Mouse (Mus musculus) stomach, embryonic 16.5 days (tissue): ENCODE measurements around the gene Poc1b. TPM values are rescaled to one million over a fixed set of nuclear protein-coding genes. Genes with fewer than 3 reads are reported as not detected.

ENCODE experiments used
- ATAC-seq: fragments of 200-750 bp; cut with Nextera tagmentation; 2 replicates; pipeline ENCODE4 v1.8.0; 2017; ENCODE audit warnings: moderate number of reproducible peaks, moderate TSS enrichment; ENCODE audit not compliant: insufficient read depth, low FRiP score
- H3K27ac ChIP-seq: fragments of 300-500 bp; sonication (generic); 2 replicates; pipeline ENCODE4 v1.5.1; 2014; ENCODE audit warnings: low read length
- H3K27me3 ChIP-seq: fragments of 300-500 bp; sonication (generic); 2 replicates; pipeline ENCODE4 v1.6.1; 2014; ENCODE audit warnings: low read length, control low read depth, mixed read lengths; ENCODE audit not compliant: control insufficient read depth, insufficient read depth
- H3K36me3 ChIP-seq: fragments of 300-500 bp; sonication (generic); 2 replicates; pipeline ENCODE4 v1.6.1; 2014; ENCODE audit warnings: low read length; ENCODE audit not compliant: control insufficient read depth, insufficient read depth
- H3K4me1 ChIP-seq: fragments of 300-500 bp; sonication (generic); 2 replicates; pipeline ENCODE4 v1.6.1; 2014; ENCODE audit warnings: low read length, control low read depth, mixed read lengths; ENCODE audit not compliant: control insufficient read depth, insufficient read depth
- H3K4me2 ChIP-seq: fragments of 300-500 bp; sonication (generic); 2 replicates; pipeline ENCODE4 v1.6.1; 2014; ENCODE audit warnings: low read depth, low read length, mixed read lengths
- H3K4me3 ChIP-seq: fragments of 300-500 bp; sonication (generic); replicated peaks from 2 replicates; pipeline ENCODE4 v1.5.1; 2014; ENCODE audit warnings: mild to moderate bottlenecking, low read length
- H3K9ac ChIP-seq: fragments of 300-500 bp; sonication (generic); 2 replicates; pipeline ENCODE4 v1.6.1; 2014; ENCODE audit warnings: low read length
- H3K9me3 ChIP-seq: fragments of 300-500 bp; sonication (generic); replicated peaks from 2 replicates; pipeline ENCODE4 v1.6.1; 2016; ENCODE audit warnings: low read length, control low read depth; ENCODE audit not compliant: control insufficient read depth
- WGBS: fragments of 180-500 bp; shearing (Covaris S2); extraction: QIAGEN DNeasy Blood & Tissue Kit; methylation state at CpG from one replicate; pipeline ENCODE4 v1.1.7; 2014; 5-methylcytosine and 5-hydroxymethylcytosine counted together
- polyA plus RNA-seq: library from polyadenylated mRNA; unstranded; fragments of >200 nt; fragmentation: Nextera tagmentation; extraction: Ambion mirVana; gene quantifications from 2 replicates; pipeline ENCODE4 v1.2.1, GENCODE M21; 2015

The Poc1b gene
- polyA plus RNA-seq, 1 experiment from 2014 or later, result 16.1 TPM

DNA sequence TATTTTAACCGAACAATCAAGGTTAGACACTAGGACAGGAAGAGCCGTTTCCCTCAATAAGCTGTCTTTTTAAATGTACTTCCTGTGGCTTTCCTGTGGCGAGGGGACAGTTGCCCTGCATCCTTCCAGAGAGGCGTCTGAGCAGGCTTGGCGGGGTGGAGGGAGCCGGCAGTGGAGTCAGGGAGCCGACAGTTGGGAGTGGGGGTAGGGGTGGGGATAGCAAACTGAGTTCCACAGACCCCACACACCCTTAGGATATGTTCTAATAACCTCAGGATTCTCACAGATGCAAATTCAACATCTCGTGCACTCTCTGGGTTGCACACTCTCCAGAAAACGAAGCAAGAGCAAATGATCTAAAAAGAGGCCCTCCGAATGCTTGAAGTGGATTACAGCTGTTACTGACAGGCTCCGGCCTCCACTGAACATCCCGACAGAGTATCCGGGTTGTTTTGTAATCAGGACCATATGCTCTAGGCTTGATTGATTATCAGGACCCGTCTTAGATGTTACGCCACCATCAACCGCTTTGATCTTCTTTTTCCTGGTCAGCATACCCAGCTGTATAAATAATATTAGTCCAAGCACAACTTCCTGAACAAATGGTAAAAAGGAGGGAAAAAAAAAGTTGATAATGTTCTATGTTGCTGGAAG, 122.3 kb downstream of the Poc1b start:
- Histone ChIP-seq H3K9me3 (no peaks in the 10 kb centered on the region), H3K4me1 (peaks cover 8% of the 10 kb centered on the region), H3K27me3 (no peaks in the 10 kb centered on the region), H3K36me3 (no peaks in the 10 kb centered on the region), H3K4me3 (no peak overlapping the region), H3K4me2 (peak overlapping the region; percentile 22; the same call in 1 of the 2 replicates), H3K9ac (no peak overlapping the region), H3K27ac (peak overlapping the region; percentile 72)
- WGBS, result 12% methylated on average over 16 of the region's 16 CpGs
- peak; percentile 30; the same call in 1 of the 2 replicates for ATAC-seq

DNA sequence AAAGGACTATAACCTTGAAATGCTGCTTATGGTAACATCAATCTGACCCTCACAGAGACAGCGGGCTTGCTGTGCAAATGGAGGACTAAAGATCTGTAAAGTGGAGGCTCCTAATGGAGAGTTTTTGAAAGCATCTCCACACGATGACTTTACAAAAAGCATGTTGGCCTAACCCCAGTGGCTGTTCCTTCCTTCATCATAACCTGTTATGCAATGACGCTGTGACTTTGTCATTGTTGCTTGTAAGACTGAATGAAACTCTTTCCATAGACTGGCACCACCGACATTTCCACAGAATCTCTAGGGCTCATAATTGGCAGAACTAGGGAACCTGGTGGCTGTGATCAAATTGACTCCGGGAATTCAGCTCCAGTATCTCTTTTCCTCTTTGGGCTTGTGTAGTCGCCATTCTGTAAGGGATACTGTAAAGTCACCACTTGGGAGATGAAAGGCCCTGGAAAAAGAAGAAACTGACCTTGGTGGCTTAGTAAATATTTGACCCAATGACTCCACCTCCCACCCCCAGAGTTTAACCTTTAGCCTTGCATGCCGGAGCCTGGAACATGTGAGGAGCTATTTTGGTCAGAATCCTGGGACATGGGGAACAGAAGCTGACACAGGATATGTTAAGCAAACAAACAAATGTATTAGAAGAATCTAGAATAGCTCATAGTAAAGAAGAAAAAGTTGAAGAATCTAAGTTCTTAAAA, 125.8 kb downstream of the Poc1b start:
- no peak overlapping the region for H3K27ac ChIP-seq
- no peak overlapping the region for H3K4me2 ChIP-seq
- no peaks in the 10 kb centered on the region for H3K27me3 ChIP-seq
- whole genome bisulfite sequencing, result 61% methylated on average over 7 of the region's 7 CpGs
- H3K36me3 ChIP-seq, result no peaks in the 10 kb centered on the region
- no peak overlapping the region for H3K4me3 ChIP-seq
- ATAC-seq, result no peak
- peaks cover 8% of the 10 kb centered on the region for H3K4me1 ChIP-seq
- H3K9ac ChIP-seq, result no peak overlapping the region
- no peaks in the 10 kb centered on the region for H3K9me3 ChIP-seq

DNA sequence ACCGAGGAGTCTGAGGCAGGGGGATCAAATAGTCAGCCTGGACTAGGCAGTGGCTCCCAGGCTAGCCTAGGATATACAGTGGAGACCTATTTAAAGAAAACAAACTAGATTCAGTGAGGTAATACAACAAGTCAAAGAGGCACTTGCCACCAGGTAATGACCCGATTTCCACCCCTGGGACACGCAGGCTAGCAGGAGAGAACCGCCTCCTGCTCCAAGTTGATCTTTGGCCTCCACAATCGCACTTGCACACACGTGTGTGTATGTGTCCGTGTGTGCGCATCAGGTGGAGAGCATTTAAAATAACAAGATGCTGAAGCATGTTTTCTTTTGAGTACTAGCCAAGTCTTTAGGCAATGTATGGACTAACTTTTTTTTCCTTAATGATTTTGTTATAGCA, 127.5 kb downstream of the Poc1b start:
- H3K36me3 ChIP-seq, result no peaks in the 10 kb centered on the region
- no peak overlapping the region for H3K4me2 ChIP-seq
- H3K27ac ChIP-seq, result no peak overlapping the region
- no peak for ATAC-seq
- no peaks in the 10 kb centered on the region for H3K9me3 ChIP-seq
- 84% methylated on average over 8 of the region's 8 CpGs for WGBS
- no peak overlapping the region for H3K4me3 ChIP-seq
- no peak overlapping the region for H3K9ac ChIP-seq
- no peaks in the 10 kb centered on the region for H3K4me1 ChIP-seq
- H3K27me3 ChIP-seq, result no peaks in the 10 kb centered on the region

DNA sequence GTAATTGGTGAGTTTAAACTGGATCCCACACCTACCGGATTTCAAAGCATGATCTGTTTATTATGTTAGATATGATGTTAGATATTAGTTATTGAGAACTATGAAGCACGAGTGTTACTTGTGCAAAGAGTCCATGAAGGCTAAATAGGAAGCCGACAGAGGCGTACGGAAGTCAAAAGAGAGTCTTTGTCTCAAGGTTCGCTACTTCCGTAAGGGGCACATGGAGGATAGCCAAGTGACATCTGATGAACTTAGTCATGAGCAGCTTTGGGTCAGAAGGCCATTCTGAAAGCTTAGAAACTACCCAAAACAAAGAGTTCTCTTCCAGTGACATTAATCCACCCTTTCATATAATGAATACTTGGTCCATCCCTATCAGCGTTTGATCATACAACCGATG, 128.2 kb downstream of the Poc1b start:
- WGBS, result 90% methylated on average over 9 of the region's 9 CpGs
- no peaks in the 10 kb centered on the region for H3K9me3 ChIP-seq
- no peak for ATAC-seq
- H3K27me3 ChIP-seq, result no peaks in the 10 kb centered on the region
- H3K9ac ChIP-seq, result no peak overlapping the region
- no peaks in the 10 kb centered on the region for H3K36me3 ChIP-seq
- no peaks in the 10 kb centered on the region for H3K4me1 ChIP-seq
- no peak overlapping the region for H3K27ac ChIP-seq
- no peak overlapping the region for H3K4me3 ChIP-seq
- H3K4me2 ChIP-seq, result no peak overlapping the region

DNA sequence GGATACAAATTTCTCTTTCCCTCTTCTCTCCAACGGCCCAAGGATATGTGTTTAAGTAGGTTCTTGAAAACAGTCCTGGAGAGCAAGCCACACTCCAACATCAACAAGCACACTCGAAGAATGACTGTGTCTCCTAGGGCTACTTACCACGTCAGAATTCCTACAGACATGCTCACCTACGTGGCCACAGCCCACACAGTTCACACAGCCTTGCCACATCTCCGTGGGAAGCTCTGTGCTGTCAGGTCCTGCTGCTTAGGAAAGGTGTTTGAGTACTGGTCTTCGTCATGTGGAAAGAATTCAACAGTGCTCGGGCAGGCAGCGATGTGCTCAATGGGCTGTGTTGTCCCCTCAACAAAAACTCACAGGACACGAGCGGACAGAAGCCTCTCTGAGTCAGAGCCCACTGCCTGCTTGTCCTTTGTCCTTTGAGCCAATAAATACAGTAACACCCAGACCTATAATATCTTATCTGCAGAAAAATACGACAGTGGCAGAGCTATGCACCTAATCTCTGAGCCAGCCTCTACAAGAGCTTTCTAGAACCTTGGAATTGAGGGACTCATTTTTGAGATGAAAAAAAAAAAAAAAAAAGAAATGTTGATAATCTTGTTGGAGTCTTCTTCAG, 130.5 kb downstream of the Poc1b start:
- Histone ChIP-seq H3K9me3 (no peaks in the 10 kb centered on the region), H3K27ac (no peak overlapping the region), H3K9ac (no peak overlapping the region), H3K4me1 (peaks cover 6% of the 10 kb centered on the region; the same call in 1 of the 2 replicates), H3K36me3 (no peaks in the 10 kb centered on the region), H3K4me2 (no peak overlapping the region), H3K27me3 (no peaks in the 10 kb centered on the region), H3K4me3 (no peak overlapping the region)
- WGBS, result 60% methylated on average over 11 of the region's 11 CpGs
- ATAC-seq, result no peak

DNA sequence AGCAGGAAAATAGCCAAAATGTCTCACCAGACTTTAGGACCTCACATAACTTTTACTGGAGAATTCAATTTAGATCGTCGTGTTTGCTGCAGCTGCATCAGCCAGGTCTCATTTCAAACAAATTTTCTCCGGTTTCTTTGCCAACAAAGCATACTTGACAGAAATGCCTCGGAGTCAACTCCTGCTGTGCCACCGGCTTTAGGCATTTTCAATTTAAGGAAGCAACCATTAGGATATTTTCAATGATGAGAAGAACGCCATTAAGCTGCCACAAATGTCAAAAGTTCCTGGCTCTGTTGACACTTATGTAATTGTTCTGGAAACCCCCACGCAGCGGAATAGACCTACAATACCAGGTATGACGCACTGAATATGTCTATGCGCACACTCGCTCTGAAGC, 131.7 kb downstream of the Poc1b start:
- Histone ChIP-seq H3K4me2 (no peak overlapping the region), H3K4me1 (peaks cover 6% of the 10 kb centered on the region; the same call in 1 of the 2 replicates), H3K9me3 (no peaks in the 10 kb centered on the region), H3K9ac (no peak overlapping the region), H3K27me3 (no peaks in the 10 kb centered on the region), H3K27ac (no peak overlapping the region), H3K36me3 (no peaks in the 10 kb centered on the region), H3K4me3 (no peak overlapping the region)
- no peak for ATAC-seq
- 77% methylated on average over 11 of the region's 11 CpGs for WGBS

DNA sequence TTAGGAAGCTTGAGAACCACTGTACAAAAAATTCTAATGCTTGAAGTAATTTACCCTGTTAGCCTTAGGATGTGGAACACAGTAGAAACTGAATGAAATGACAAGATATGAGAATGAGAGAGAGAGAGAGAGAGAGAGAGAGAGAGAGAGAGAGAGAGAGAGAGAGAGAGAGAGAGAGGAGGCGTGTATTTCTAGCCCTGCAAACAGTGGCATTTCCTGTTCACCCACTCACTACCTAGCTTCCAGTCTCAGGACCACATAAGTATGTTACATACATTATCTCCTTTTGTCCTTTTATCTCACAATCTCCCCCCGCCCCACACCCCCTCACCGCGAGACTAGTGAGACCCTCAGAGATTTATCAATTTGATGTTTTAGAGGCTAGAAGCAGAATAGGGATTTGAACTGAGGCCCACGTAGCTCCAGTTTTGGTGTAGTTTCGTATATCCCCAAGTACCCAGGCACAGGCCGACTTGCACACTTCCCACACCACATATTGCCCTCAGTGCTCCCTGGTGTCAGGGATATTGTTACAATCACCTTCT, 134.5 kb downstream of the Poc1b start:
- ATAC-seq, result no peak
- H3K36me3 ChIP-seq, result no peaks in the 10 kb centered on the region
- no peaks in the 10 kb centered on the region for H3K9me3 ChIP-seq
- H3K4me3 ChIP-seq, result no peak overlapping the region
- H3K27ac ChIP-seq, result no peak overlapping the region
- H3K9ac ChIP-seq, result no peak overlapping the region
- no peaks in the 10 kb centered on the region for H3K27me3 ChIP-seq
- WGBS, result 77% methylated on average over 7 of the region's 7 CpGs
- H3K4me1 ChIP-seq, result peaks cover 12% of the 10 kb centered on the region; the same call in 1 of the 2 replicates
- no peak overlapping the region for H3K4me2 ChIP-seq

DNA sequence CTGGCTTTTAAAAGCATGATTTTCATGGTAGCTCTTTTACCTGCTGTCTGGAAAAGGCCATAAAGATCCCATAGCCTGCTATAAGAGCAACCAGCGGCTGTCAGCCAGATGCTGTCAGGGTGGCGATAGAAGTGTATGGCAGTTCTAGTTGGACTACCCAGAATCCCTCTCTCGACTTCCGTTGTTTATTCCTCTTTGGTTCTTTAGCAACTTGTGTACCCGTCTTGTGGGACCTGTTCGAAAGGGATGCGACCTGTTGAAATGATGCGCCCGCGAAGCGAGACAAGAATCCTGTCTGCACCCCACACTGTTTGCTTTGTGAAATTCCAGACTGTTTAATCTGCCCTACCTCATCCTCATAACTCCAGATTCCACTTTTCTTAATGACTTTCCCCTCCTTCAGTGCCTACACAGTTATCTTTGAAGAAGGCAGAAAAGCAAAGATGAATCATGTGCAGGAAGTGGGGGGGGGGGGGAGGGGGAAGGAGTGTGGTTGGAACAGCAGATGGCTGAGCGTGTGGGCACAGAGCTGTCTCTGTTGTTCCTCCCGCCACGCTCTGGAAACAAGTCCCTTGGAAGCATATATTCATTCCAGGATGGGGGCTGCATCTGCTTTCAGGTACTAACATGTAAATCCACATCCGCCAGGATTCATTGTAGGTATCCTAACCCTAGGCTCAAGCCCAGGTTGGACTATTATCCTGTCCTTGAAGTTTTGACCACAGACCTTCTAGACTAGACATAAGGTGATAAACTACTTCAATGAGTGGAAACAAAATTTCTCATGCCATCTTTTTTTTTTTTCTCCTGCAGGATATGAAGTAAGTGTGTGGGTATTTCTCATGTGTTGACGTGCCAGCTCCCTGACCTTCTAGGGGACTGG, 135.2 kb downstream of the Poc1b start:
- WGBS, result 59% methylated on average over 16 of the region's 16 CpGs
- no peak overlapping the region for H3K9ac ChIP-seq
- H3K9me3 ChIP-seq, result no peaks in the 10 kb centered on the region
- H3K36me3 ChIP-seq, result no peaks in the 10 kb centered on the region
- peaks cover 12% of the 10 kb centered on the region; the same call in 1 of the 2 replicates for H3K4me1 ChIP-seq
- H3K27ac ChIP-seq, result no peak overlapping the region
- H3K27me3 ChIP-seq, result no peaks in the 10 kb centered on the region
- H3K4me2 ChIP-seq, result no peak overlapping the region
- no peak for ATAC-seq
- H3K4me3 ChIP-seq, result no peak overlapping the region
